Mouse (Mus musculus) embryonic facial prominence, embryonic 12.5 days (tissue): ENCODE data around the gene Slc9c1. TPM values are rescaled to one million over a fixed set of nuclear protein-coding genes. Genes with fewer than 3 reads are reported as not detected.

Experiments
- ATAC-seq: fragments of 200-750 bp; cut with Nextera tagmentation; 2 replicates; pipeline ENCODE4 v1.8.0; 2017; ENCODE audit not compliant: insufficient number of reproducible peaks, insufficient read depth, low FRiP score, low TSS enrichment
- H3K27ac ChIP-seq: fragments of 300-500 bp; sonication (generic); 2 replicates; pipeline ENCODE4 v1.5.1; 2016; ENCODE audit warnings: mild to moderate bottlenecking
- H3K27me3 ChIP-seq: fragments of 300-500 bp; sonication (generic); 2 replicates; pipeline ENCODE4 v1.6.1; 2016; ENCODE audit warnings: mild to moderate bottlenecking, moderate library complexity
- H3K36me3 ChIP-seq: fragments of 300-500 bp; sonication (generic); 2 replicates; pipeline ENCODE4 v1.6.1; 2016; ENCODE audit warnings: mild to moderate bottlenecking
- H3K4me1 ChIP-seq: fragments of 300-500 bp; sonication (generic); 2 replicates; pipeline ENCODE4 v1.6.1; 2016
- H3K4me2 ChIP-seq: fragments of 300-500 bp; sonication (generic); replicated peaks from 2 replicates; pipeline ENCODE4 v1.6.1; 2016; ENCODE audit warnings: mild to moderate bottlenecking, moderate library complexity
- H3K4me3 ChIP-seq: fragments of 300-500 bp; sonication (generic); 2 replicates; pipeline ENCODE4 v1.5.1; 2016; ENCODE audit warnings: mild to moderate bottlenecking
- H3K9ac ChIP-seq: fragments of 300-500 bp; sonication (generic); 2 replicates; pipeline ENCODE4 v1.6.1; 2016; ENCODE audit warnings: mild to moderate bottlenecking, moderate library complexity
- H3K9me3 ChIP-seq: fragments of 300-500 bp; sonication (generic); 2 replicates; pipeline ENCODE4 v1.6.1; 2016; ENCODE audit warnings: mild to moderate bottlenecking, moderate library complexity
- WGBS: fragments of 180-500 bp; shearing (Covaris S2); methylation state at CpG from one replicate; pipeline ENCODE4 v1.1.7; 2016; 5-methylcytosine and 5-hydroxymethylcytosine counted together
- polyA plus RNA-seq: library from polyadenylated mRNA; unstranded; fragments of >200 nt; fragmentation: Nextera tagmentation; extraction: Ambion mirVana; gene quantifications from 2 replicates; pipeline ENCODE4 v1.2.1, GENCODE M21; 2016

Gene Slc9c1
- polyA plus RNA-seq, 1 experiment from 2014 or later: not detected

DNA sequence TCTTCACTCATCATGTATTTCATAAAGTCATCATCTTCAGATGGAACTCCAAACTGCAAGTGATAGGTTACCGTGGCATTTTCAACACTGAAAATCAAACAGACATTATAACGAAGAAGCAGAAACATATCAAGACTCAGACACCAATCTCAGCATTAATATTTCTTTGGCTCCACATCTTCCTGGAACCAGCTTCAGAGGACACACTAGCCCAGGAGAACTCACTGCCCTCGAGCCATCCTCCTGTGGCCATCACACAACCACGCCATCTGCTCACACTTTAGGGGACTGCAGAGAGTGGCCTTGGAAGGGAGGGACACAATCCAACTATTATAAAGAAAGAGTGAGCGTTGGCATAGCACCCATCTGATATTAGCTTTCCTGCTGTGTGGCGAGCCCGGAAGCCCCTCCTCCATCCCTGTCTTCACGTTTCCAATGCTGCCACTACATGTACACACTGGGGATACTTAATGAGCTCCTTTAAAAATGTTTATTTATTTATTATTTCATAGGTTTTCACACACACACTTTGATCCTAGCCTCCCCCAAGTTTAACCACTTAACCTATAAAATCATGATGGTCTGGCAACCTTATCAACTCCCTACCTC, 94.5 kb downstream of the Slc9c1 start:
- no peaks in the 10 kb centered on the region for H3K4me1 ChIP-seq
- no peak overlapping the region for H3K4me3 ChIP-seq
- H3K9me3 ChIP-seq: no peaks in the 10 kb centered on the region
- H3K9ac ChIP-seq: no peak overlapping the region
- no peak overlapping the region for H3K4me2 ChIP-seq
- ATAC-seq: no peak
- H3K36me3 ChIP-seq: no peaks in the 10 kb centered on the region
- WGBS: 72% methylated on average over 8 of the region's 8 CpGs
- no peak overlapping the region for H3K27ac ChIP-seq
- no peaks in the 10 kb centered on the region for H3K27me3 ChIP-seq

DNA sequence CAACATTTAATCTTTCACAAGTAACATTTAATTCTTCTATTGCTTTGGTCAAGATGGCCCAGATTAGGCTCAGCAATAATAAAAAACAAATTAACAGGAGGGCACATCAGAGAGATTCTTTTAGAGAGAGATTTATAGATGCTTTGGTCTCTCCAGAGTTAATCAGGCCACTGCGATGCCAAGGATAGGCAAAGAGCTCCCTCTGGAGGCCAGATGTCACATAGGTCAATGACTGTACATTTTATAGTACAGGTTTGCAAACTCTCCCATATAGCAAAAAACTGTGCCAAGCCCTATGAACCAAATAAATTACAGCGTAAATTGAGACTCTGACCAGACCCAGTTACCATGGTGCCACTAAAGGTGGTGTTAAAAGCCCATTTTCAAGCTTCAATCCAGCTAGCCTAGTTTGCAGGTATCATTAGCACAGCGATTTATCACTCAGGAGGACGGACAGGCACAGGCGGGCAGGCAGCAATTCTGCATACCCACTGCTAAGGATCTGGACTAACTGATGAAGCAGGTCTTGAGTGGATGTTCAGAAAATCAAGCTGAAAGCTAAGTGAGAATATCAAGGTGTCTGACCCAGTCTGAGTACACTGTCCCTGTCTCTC, 95.3 kb downstream of the Slc9c1 start:
- no peak for ATAC-seq
- Histone ChIP-seq H3K27me3 (no peaks in the 10 kb centered on the region), H3K4me1 (no peaks in the 10 kb centered on the region), H3K4me3 (no peak overlapping the region), H3K27ac (no peak overlapping the region), H3K9me3 (no peaks in the 10 kb centered on the region), H3K36me3 (no peaks in the 10 kb centered on the region), H3K9ac (no peak overlapping the region), H3K4me2 (no peak overlapping the region)
- 51% methylated on average over 5 of the region's 5 CpGs for WGBS

DNA sequence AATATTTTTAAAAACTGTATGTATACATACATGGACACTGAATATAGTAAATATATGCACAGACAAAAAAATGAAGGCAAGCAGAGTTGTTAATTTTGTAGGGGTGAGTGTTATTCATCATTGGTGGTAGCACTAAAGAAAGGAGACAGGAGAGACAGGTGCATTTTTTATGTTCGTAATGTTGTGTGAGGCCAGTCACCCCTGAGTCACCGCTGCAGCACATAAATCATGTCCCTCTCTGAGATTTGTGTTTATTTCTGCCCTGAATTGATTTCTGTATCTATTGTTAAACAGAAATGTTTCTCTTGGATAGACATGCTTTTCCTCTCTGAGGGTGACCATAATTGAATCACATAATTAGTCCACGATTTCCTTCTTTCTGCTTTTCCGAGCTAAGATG, 97.3 kb downstream of the Slc9c1 start:
- H3K27ac ChIP-seq: no peak overlapping the region
- no peaks in the 10 kb centered on the region for H3K27me3 ChIP-seq
- no peak overlapping the region for H3K9ac ChIP-seq
- no peaks in the 10 kb centered on the region for H3K4me1 ChIP-seq
- no peak overlapping the region for H3K4me2 ChIP-seq
- H3K4me3 ChIP-seq: no peak overlapping the region
- no peak for ATAC-seq
- H3K9me3 ChIP-seq: no peaks in the 10 kb centered on the region
- no peaks in the 10 kb centered on the region for H3K36me3 ChIP-seq
- WGBS: 77% methylated on average over 4 of the region's 4 CpGs

DNA sequence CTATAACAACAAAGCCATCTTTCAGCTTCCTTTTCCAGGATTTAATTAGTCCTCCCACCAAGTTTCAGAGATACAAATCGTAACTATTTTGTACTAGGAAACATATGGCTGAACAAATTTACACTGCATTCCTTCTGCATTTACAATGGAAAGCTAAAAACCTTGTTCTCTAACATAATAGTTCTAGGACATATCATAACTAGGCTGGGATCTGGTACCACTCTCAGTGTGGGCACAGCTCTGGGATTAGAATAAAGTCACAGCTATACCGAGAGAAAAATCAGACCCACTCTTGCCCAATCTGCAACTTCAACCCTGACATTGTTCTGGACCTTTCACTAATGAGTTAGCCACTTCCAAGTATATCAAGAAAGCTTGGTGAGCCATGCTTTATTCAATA, 100.7 kb downstream of the Slc9c1 start:
- Histone ChIP-seq H3K4me1 (no peaks in the 10 kb centered on the region), H3K9me3 (no peaks in the 10 kb centered on the region), H3K9ac (no peak overlapping the region), H3K4me3 (no peak overlapping the region), H3K4me2 (no peak overlapping the region), H3K27me3 (no peaks in the 10 kb centered on the region), H3K36me3 (no peaks in the 10 kb centered on the region), H3K27ac (no peak overlapping the region)
- 85% methylated on average over 2 of the region's 2 CpGs for WGBS
- no peak for ATAC-seq

DNA sequence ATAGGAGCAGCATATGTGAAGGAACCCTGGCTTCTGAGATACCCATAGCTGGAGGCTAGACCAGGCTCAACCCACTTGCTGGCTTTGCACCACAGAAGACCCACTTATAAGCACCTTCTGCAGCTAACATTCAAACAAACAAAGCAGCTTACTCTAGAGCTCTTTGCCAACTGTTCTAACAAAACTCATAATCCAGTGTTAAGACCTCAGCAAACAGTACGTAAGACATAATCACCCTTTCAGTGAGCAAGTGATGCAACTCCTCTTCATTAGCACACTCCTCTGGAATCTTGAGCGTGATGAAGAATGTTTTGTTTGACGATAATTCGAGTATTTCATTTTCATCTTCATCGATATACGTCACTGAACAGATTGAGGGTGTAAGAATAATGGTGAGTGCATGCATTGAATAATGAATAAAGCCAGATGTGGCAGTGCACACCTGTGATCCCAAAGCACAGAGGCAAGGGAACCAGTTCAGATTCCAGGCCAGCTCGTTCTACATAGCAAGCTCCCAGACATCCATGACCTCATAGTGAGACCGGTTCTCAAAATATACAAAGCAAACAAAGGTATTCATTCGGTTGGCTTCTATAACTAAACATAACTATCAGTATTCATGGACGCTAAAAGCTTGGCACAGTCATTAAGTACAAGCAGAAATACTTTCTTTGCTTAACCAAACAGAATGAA, 105.1 kb downstream of the Slc9c1 start:
- no peaks in the 10 kb centered on the region for H3K36me3 ChIP-seq
- H3K4me3 ChIP-seq: no peak overlapping the region
- 80% methylated on average over 10 of the region's 10 CpGs for WGBS
- no peaks in the 10 kb centered on the region for H3K4me1 ChIP-seq
- H3K9me3 ChIP-seq: no peaks in the 10 kb centered on the region
- no peak overlapping the region for H3K4me2 ChIP-seq
- no peak for ATAC-seq
- no peak overlapping the region for H3K27ac ChIP-seq
- H3K9ac ChIP-seq: no peak overlapping the region
- H3K27me3 ChIP-seq: no peaks in the 10 kb centered on the region

DNA sequence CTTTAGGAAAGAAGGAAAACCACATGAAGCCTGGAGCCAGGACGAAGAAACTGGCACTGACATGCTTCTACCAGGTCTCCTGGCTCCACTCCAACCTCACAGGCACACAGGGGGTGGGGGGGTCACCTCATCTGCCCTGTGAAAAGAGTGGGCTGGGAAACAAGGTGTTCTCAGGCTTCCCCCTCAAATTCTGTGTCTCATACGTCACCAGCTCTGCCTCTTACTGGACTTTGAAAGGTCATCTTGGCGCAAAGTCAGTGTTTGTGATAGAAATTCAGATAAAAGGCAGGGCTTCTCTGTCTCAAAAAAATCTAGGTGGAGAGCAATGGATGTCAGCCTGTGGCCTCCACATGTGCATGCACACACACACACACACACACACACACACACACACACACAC, 106.2 kb downstream of the Slc9c1 start:
- Histone ChIP-seq H3K9ac (no peak overlapping the region), H3K4me1 (no peaks in the 10 kb centered on the region), H3K27me3 (no peaks in the 10 kb centered on the region), H3K9me3 (no peaks in the 10 kb centered on the region), H3K4me2 (no peak overlapping the region), H3K4me3 (no peak overlapping the region), H3K36me3 (no peaks in the 10 kb centered on the region), H3K27ac (no peak overlapping the region)
- WGBS: 62% methylated on average over 3 of the region's 3 CpGs
- no peak for ATAC-seq

DNA sequence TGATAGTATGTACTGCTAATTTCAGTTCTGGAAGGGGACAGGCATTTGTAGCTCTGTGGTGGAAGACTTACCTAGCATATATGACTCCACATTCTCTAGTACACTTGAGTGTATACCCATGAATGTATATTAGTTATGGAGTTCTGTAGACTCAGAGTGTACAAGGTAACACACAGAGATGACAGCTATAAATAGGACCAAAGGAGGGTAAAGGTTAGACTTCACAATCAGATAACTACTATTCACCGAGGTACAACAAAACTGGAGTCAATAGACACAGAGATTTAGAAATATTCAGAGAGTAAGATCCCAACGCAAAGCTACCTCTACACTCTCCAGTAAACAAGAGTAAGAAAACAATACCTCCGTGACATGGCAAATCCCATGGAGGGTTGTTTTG, 108.8 kb downstream of the Slc9c1 start:
- H3K4me1 ChIP-seq: no peaks in the 10 kb centered on the region
- H3K27ac ChIP-seq: no peak overlapping the region
- no peaks in the 10 kb centered on the region for H3K36me3 ChIP-seq
- H3K9ac ChIP-seq: no peak overlapping the region
- no peak overlapping the region for H3K4me3 ChIP-seq
- H3K9me3 ChIP-seq: no peaks in the 10 kb centered on the region
- WGBS: 92% methylated on average over 3 of the region's 3 CpGs
- H3K4me2 ChIP-seq: no peak overlapping the region
- ATAC-seq: no peak
- H3K27me3 ChIP-seq: no peaks in the 10 kb centered on the region

DNA sequence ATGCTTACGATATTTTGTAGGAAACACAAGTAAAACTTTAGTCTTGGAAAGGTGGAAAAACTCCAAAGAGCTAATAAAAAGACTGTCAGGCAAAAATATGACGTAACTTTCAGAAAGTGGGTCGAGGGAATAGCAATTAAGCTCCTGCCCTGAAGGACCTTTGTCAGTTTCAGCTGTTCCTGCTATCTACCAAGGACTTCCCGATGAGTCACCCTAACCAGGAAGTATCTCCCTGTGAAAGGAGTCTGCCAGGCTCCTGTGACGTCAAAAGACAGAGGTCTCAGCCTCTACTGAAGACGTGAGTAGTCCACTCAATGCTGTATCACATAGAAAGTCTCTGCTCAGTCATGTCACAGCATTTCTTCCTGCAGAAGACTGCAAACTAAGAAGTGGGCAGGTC, 109.3 kb downstream of the Slc9c1 start:
- Histone ChIP-seq H3K4me1 (no peaks in the 10 kb centered on the region), H3K27me3 (no peaks in the 10 kb centered on the region), H3K4me3 (no peak overlapping the region), H3K36me3 (no peaks in the 10 kb centered on the region), H3K4me2 (no peak overlapping the region), H3K27ac (no peak overlapping the region), H3K9me3 (no peaks in the 10 kb centered on the region), H3K9ac (no peak overlapping the region)
- WGBS: 69% methylated on average over 6 of the region's 6 CpGs
- ATAC-seq: no peak

DNA sequence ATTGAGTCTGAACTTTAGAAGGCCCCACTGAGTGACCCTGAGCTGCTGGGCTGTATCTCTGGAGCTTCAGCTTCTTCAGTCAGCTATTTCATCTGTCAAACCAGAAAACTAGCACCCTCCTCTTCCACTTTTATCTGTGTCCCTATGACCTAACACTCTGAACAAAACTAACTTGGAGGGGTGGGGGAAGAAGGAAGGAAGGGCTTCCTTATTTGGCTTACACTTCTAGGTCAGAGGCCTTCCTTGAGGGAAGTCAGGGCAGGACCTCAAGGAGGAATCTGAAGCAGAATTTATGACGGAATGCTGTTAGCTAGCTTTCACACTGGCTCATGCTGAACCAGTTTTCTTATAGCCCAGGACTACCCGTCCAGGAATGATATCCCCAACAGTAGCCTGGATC, 116.4 kb downstream of the Slc9c1 start:
- Histone ChIP-seq H3K27ac (no peak overlapping the region), H3K4me1 (peaks cover 6% of the 10 kb centered on the region; the same call in 1 of the 2 replicates), H3K4me3 (no peak overlapping the region), H3K36me3 (no peaks in the 10 kb centered on the region), H3K9me3 (no peaks in the 10 kb centered on the region), H3K9ac (no peak overlapping the region), H3K27me3 (peaks cover 16% of the 10 kb centered on the region), H3K4me2 (no peak overlapping the region)
- no peak for ATAC-seq
- WGBS: 63% methylated on average over 2 of the region's 2 CpGs

DNA sequence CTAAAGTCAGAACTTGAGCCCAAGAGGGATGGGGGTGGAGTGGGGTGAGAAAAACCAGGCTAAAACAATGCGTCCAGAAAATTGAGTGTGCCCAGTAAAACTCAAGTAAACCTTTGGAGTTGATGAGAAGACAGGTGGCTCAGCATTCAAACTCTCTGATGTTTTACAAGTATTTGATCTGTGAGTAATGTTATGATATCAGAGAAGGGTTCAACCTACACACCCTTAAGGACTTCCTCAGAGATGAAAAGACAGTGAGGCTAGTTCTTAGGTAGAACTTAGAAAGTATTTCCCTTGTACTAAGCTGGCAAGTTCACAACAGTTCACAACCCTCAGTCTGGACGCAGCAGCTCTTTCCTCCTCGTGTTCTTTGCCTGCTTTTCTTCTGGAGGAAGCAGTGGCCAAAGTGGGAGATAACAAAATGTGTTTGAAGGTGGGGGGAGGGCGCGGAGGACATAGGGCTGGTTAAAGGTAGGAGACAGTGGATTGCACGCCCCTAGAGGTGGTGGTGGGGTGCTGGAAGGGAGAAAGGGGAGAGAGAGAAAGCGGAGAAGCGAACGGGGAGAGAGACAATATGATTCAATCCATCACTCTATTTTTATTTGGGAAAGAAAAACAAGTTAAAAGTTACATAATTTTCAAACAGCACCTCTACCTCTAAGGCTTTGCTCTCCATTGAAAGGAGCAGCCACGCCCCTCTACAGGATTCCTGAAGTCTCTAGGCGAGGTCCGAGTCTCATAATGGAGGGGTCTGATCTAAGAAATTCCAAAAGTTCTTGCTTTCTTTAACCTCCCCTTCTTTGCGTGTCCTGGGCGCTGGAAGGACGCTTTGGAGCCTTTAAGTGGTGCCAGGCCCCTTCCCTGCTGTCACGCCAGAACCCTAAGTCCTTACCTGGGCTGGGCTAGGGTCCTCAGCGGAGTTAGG, 118.2 kb downstream of the Slc9c1 start:
- peak overlapping the region; percentile 28 for H3K4me3 ChIP-seq
- peak overlapping the region; percentile 56 for H3K4me2 ChIP-seq
- 12% methylated on average over 17 of the region's 17 CpGs for WGBS
- H3K36me3 ChIP-seq: no peaks in the 10 kb centered on the region
- peaks cover 6% of the 10 kb centered on the region; the same call in 1 of the 2 replicates for H3K4me1 ChIP-seq
- H3K9me3 ChIP-seq: no peaks in the 10 kb centered on the region
- H3K27me3 ChIP-seq: peaks cover 16% of the 10 kb centered on the region
- H3K9ac ChIP-seq: no peak overlapping the region
- H3K27ac ChIP-seq: no peak overlapping the region
- no peak for ATAC-seq

DNA sequence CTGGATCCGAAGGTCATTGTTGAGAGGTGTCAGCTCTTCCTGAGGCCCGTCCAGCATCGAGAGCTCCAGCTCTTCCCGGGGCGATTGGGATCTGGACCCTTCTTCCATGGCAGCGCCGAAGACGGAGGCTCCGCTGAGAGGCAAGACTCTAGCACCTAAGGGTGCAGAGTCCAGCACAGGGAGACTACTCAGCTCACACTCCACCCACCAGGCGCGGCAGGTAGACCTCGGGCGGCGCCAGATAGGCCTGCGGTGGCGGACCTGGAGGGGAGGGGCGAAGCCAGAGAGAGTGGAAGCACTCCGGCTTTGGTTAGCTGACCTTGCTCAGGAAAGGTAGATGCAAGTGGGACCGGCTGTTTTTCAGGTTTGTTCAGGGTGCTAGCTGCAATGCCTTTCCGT, 118.8 kb downstream of the Slc9c1 start, which contains the start of gene BC016579:
TSS of gene BC016579 (minus strand) at position 135 of the 399 bp plus-strand sequence.
- H3K9ac ChIP-seq: no peak within 1 kb of the TSS
- no peaks in the 10 kb centered on the region for H3K36me3 ChIP-seq
- peaks cover 6% of the 10 kb centered on the region; the same call in 1 of the 2 replicates for H3K4me1 ChIP-seq
- H3K9me3 ChIP-seq: no peaks in the 10 kb centered on the region
- peaks cover 16% of the 10 kb centered on the region for H3K27me3 ChIP-seq
- no peak for ATAC-seq
- WGBS: 4% methylated on average over 20 of the region's 20 CpGs
- H3K4me3 ChIP-seq: peak within 1 kb of the TSS; percentile 28
- no peak within 1 kb of the TSS for H3K27ac ChIP-seq
- peak within 1 kb of the TSS; percentile 56 for H3K4me2 ChIP-seq
